Mouse (Mus musculus): ENCODE results near the gene Gm49395. TPM values are rescaled to one million over a fixed set of nuclear protein-coding genes. Genes with fewer than 3 reads are reported as not detected.

Gm49395 gene
- polyA plus RNA-seq, 1 experiment from 2014 or later: 2.7 TPM

DNA sequence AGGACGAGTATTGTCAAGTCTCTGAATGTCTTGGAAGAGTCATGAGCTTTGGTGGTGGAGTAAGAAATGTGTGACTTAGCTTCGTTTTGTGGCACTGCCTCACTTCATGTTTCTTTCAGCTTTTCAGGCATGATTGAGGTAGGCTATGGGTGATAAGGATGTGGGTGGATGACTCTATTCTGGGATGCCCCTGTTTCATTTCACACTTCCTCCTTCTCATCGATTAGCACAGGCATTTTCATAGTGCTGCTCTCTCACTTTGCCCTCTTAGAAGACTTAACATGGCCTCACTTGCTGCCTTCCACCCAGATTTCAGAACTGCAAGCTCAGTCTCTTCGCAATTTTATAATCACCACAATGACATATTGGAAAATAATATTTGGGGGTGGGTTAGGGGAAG lies 102.1 kb downstream of the Gm49395 start:
- ATAC-seq (replicated peaks): no peak
- Histone ChIP-seq H3K27me3 (replicated peaks) (no peaks in the 10 kb centered on the region), H3K4me3 (no peak overlapping the region), H3K4me1 (no peaks in the 10 kb centered on the region), H3K9me3 (no peaks in the 10 kb centered on the region), H3K27ac (no peak overlapping the region), H3K36me3 (replicated peaks) (no peaks in the 10 kb centered on the region), H3K9ac (no peak overlapping the region), H3K4me2 (no peak overlapping the region)
- WGBS: 89% methylated on average over 4 of the region's 4 CpGs

DNA sequence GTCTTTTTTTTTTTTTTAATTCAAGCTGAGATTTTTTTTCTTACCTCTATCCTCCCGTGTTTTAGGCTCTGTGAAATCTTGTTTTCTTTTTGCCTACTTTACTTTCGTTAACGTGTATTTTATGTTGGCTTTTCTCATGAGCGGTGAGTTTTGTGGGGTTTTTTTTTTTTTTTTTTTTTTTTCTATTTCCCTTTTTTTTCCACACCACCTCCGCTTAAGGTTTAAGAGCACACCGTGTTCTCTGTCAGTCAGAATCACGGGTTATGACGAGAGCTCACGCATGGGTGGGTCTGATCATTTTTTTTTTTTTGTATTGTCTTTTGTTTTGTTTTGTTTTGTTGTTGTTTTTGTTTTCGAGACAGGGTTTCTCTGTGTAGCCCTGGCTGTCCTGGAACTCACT lies 103.6 kb downstream of the Gm49395 start:
- H3K4me2 ChIP-seq: no peak overlapping the region
- no peak overlapping the region for H3K9ac ChIP-seq
- no peak for ATAC-seq (replicated peaks)
- H3K4me3 ChIP-seq: no peak overlapping the region
- H3K4me1 ChIP-seq: no peaks in the 10 kb centered on the region
- WGBS: 96% methylated on average over 10 of the region's 10 CpGs
- H3K27ac ChIP-seq: no peak overlapping the region
- no peaks in the 10 kb centered on the region for H3K9me3 ChIP-seq
- H3K36me3 ChIP-seq (replicated peaks): no peaks in the 10 kb centered on the region
- H3K27me3 ChIP-seq (replicated peaks): no peaks in the 10 kb centered on the region

DNA sequence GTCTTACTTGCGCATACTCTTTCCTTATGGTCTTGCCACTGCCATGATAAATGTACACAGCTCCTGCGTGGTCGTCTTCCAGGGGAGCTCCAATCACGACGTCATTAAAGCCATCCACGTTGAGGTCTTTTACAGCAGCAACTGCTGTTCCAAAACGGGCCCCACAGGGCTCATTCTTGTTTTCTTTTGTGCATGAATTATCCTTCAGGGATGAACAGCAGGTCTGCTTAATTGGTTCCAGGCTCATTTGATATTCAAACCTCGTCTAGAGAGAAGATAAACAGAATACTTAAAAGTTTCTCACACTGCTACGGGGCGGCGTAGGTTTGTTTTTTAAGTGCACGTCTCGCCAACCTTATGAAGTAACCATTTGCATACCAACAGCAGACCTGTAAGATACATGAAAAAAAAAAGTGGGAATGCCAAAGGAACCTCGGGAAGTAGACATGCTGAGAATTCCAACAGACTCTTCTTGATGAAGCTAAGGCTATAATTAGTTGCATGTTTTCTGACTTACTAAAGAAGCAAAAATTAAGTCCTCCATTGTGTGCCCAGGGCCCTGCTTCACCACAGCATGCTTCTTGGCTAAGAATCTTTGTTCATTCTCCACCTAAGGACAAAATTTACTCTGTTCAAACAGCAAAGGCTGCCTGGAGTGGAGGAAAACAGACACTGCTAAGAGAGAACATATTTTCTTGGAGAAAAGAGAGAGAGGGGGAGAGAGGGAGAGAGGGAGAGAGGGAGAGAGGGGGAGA lies 109.3 kb downstream of the Gm49395 start:
- H3K9me3 ChIP-seq: no peaks in the 10 kb centered on the region
- no peak overlapping the region for H3K9ac ChIP-seq
- 0 out of 2 replicates have a peak overlapping the region, but pooled peaks have one; percentile 34 for H3K27ac ChIP-seq
- peaks cover 5% of the 10 kb centered on the region; the same call in 1 of the 2 replicates for H3K4me1 ChIP-seq
- H3K27me3 ChIP-seq (replicated peaks): no peaks in the 10 kb centered on the region
- no peak overlapping the region for H3K4me3 ChIP-seq
- H3K4me2 ChIP-seq: peak overlapping the region; percentile 5; the same call in 1 of the 2 replicates
- H3K36me3 ChIP-seq (replicated peaks): no peaks in the 10 kb centered on the region
- 24% methylated on average over 14 of the region's 14 CpGs for whole genome bisulfite sequencing
- peak; percentile 88 for ATAC-seq (replicated peaks)

DNA sequence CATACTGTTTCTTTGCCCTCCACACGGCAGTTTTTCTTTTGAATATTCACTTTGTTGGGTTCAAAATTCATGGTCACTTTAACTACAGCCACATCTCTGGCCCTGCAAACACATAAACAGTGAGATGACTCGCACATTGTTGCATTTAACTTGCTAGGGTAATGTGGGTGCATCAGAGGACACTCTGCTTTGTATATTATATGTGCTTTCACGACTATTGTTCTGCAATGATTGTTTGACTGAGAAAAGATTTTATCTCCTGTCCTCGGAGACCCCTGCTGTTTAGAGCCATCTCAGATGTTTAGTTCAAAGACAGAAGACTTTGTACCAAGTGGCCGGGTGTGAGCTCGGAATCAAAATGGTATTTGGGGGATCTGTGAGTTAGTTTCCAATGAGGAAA lies 114.1 kb downstream of the Gm49395 start:
- Histone ChIP-seq H3K27me3 (replicated peaks) (no peaks in the 10 kb centered on the region), H3K4me3 (no peak overlapping the region)

DNA sequence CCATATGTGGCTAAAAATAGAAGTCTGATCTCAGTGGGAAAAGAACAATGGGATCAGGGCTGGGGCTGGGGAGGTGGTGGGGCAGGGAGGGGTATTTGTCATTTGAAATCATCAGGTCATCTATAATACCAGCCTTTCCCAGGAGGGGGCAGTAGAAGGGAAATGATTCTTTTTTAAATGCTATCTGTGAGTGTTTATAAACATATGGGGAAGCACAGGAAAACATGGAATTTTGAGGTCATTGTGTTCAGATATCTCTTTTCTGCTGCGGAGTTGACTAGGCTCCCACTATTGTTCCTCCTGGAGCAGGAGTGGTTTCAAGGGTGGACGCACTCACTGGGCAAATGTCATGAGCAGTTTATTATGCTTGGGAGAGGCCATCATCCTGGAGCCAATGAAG lies 114.6 kb downstream of the Gm49395 start:
- H3K27me3 ChIP-seq (replicated peaks): no peaks in the 10 kb centered on the region
- 63% methylated on average over 2 of the region's 2 CpGs for WGBS
- ATAC-seq (replicated peaks): no peak

More for the DNA sequence above, 114.1 kb downstream of the Gm49395 start:
- H3K4me2 ChIP-seq: no peak overlapping the region
- peaks cover 5% of the 10 kb centered on the region; the same call in 1 of the 2 replicates for H3K4me1 ChIP-seq
- no peak overlapping the region for H3K9ac ChIP-seq
- no peak for ATAC-seq (replicated peaks)
- 62% methylated on average over 6 of the region's 6 CpGs for WGBS
- no peak overlapping the region for H3K27ac ChIP-seq
- no peaks in the 10 kb centered on the region for H3K36me3 ChIP-seq (replicated peaks)
- no peaks in the 10 kb centered on the region for H3K9me3 ChIP-seq

More for the DNA sequence above, 114.6 kb downstream of the Gm49395 start:
- H3K4me2 ChIP-seq: no peak overlapping the region
- H3K36me3 ChIP-seq (replicated peaks): no peaks in the 10 kb centered on the region
- peaks cover 3% of the 10 kb centered on the region; the same call in 1 of the 2 replicates for H3K4me1 ChIP-seq
- no peaks in the 10 kb centered on the region for H3K9me3 ChIP-seq
- no peak overlapping the region for H3K27ac ChIP-seq
- no peak overlapping the region for H3K4me3 ChIP-seq
- no peak overlapping the region for H3K9ac ChIP-seq

Other genes with a start within 250 kb of the Gm49395 start
- 1.5 and 1.7 TPM in 2 replicates for gene Itga2, start 169.8 kb downstream of the Gm49395 start, polyA plus RNA-seq (2015; fragmentation: Nextera tagmentation; extraction: Ambion mirVana)
- 4.1 and 4.7 TPM in 2 replicates for gene Pelo, start 11.7 kb downstream of the Gm49395 start, polyA plus RNA-seq (2015; fragmentation: Nextera tagmentation; extraction: Ambion mirVana)
- 7.2 and 7.6 TPM in 2 replicates for gene Itga1, start within 50 bp of the Gm49395 start, polyA plus RNA-seq (2015; fragmentation: Nextera tagmentation; extraction: Ambion mirVana)